Mouse (Mus musculus) megakaryocyte, embryonic 14.5 days (primary cell): Measurements from ENCODE around the gene Npcd. TPM values are rescaled to one million over a fixed set of nuclear protein-coding genes. Genes with fewer than 3 reads are reported as not detected.

Experiments
- H3K27me3 ChIP-seq: replicated peaks from 2 replicates; pipeline ENCODE3; 2012; ENCODE audit warnings: inconsistent platforms
- H3K36me3 ChIP-seq: replicated peaks from 2 replicates; pipeline ENCODE3; 2012; ENCODE audit warnings: low read length, inconsistent platforms, mixed read lengths
- H3K4me1 ChIP-seq: 2 replicates; pipeline ENCODE4 v1.6.1; 2012; ENCODE audit warnings: inconsistent platforms
- H3K4me3 ChIP-seq: replicated peaks from 2 replicates; pipeline ENCODE3; 2012; ENCODE audit warnings: moderate library complexity, mild to moderate bottlenecking, inconsistent platforms
- H3K9me3 ChIP-seq: 2 replicates; pipeline ENCODE4 v1.6.1; 2012; ENCODE audit warnings: inconsistent platforms
- FLI1 ChIP-seq: IDR thresholded peaks from 2 replicates; pipeline ENCODE4 v1.6.1; 2012; ENCODE audit warnings: low read length, inconsistent platforms, mixed read lengths
- GATA1 ChIP-seq: IDR thresholded peaks from 3 replicates; pipeline ENCODE4 v1.6.1; 2012; ENCODE audit warnings: mixed read lengths, low read length, inconsistent platforms, borderline replicate concordance
- polyA plus RNA-seq: library from polyadenylated mRNA; stranded (reverse); fragments of >175 nt; gene quantifications from 2 replicates; pipeline ENCODE4 v1.2.3, GENCODE M21; 2012; ENCODE audit warnings: low replicate concordance; ENCODE audit not compliant: insufficient read depth

Npcd gene
- polyA plus RNA-seq, 1 experiment: 0.09 TPM

- H3K4me3 ChIP-seq: no peak overlapping the region
- peaks cover 8% of the 10 kb centered on the region; the same call in 1 of the 2 replicates for H3K4me1 ChIP-seq
- peaks cover 91% of the 10 kb centered on the region for H3K27me3 ChIP-seq
- TF ChIP-seq GATA1: no peak
- TF ChIP-seq FLI1: no peak
- H3K9me3 ChIP-seq: no peaks in the 10 kb centered on the region
- no peaks in the 10 kb centered on the region for H3K36me3 ChIP-seq
Measured at GRCm38 (mm10) chr15:79796256-79796655, 37.8 kb downstream of the Npcd start.

GRCm38 (mm10) chr15:79794173-79794572 lies 39.9 kb downstream of the Npcd start:
- peaks cover 8% of the 10 kb centered on the region; the same call in 1 of the 2 replicates for H3K4me1 ChIP-seq
- H3K9me3 ChIP-seq: no peaks in the 10 kb centered on the region
- H3K36me3 ChIP-seq: no peaks in the 10 kb centered on the region
- TF ChIP-seq FLI1 (no peak), GATA1 (no peak)
- peaks cover 96% of the 10 kb centered on the region for H3K27me3 ChIP-seq
- H3K4me3 ChIP-seq: no peak overlapping the region

- no peak for TF ChIP-seq GATA1
- no peak for TF ChIP-seq FLI1
- peak overlapping the region; percentile 13 for H3K4me3 ChIP-seq
Measured at GRCm38 (mm10) chr15:79793076-79793475, 41.0 kb downstream of the Npcd start.

GRCm38 (mm10) chr15:79792455-79792854 lies 41.6 kb downstream of the Npcd start:
- no peaks in the 10 kb centered on the region for H3K9me3 ChIP-seq
- H3K36me3 ChIP-seq: no peaks in the 10 kb centered on the region
- peak overlapping the region; percentile 21 for H3K4me3 ChIP-seq
- peaks cover 96% of the 10 kb centered on the region for H3K27me3 ChIP-seq
- no peak for TF ChIP-seq GATA1
- no peak for TF ChIP-seq FLI1
- peaks cover 8% of the 10 kb centered on the region; the same call in 1 of the 2 replicates for H3K4me1 ChIP-seq

More at GRCm38 (mm10) chr15:79793076-79793475, 41.0 kb downstream of the Npcd start:
- Histone ChIP-seq H3K9me3 (no peaks in the 10 kb centered on the region), H3K27me3 (peaks cover 96% of the 10 kb centered on the region), H3K4me1 (peaks cover 8% of the 10 kb centered on the region; the same call in 1 of the 2 replicates), H3K36me3 (no peaks in the 10 kb centered on the region)

GRCm38 (mm10) chr15:79791502-79791901 lies 42.5 kb downstream of the Npcd start:
- Histone ChIP-seq H3K9me3 (no peaks in the 10 kb centered on the region), H3K36me3 (no peaks in the 10 kb centered on the region), H3K27me3 (peaks cover 97% of the 10 kb centered on the region), H3K4me3 (no peak overlapping the region), H3K4me1 (peaks cover 8% of the 10 kb centered on the region; the same call in 1 of the 2 replicates)
- TF ChIP-seq FLI1: no peak
- no peak for TF ChIP-seq GATA1

- TF ChIP-seq FLI1 (no peak), GATA1 (no peak)
- Histone ChIP-seq H3K4me3 (no peak overlapping the region), H3K36me3 (no peaks in the 10 kb centered on the region), H3K9me3 (no peaks in the 10 kb centered on the region), H3K27me3 (peaks cover 96% of the 10 kb centered on the region), H3K4me1 (peaks cover 14% of the 10 kb centered on the region)
Measured at GRCm38 (mm10) chr15:79790905-79791304, 43.1 kb downstream of the Npcd start.

- TF ChIP-seq FLI1 (no peak), GATA1 (no peak)
- H3K9me3 ChIP-seq: no peaks in the 10 kb centered on the region
- no peak overlapping the region for H3K4me3 ChIP-seq
- peaks cover 95% of the 10 kb centered on the region for H3K27me3 ChIP-seq
- peaks cover 22% of the 10 kb centered on the region for H3K4me1 ChIP-seq
- no peaks in the 10 kb centered on the region for H3K36me3 ChIP-seq
Measured at GRCm38 (mm10) chr15:79790111-79790510, 43.9 kb downstream of the Npcd start.

GRCm38 (mm10) chr15:79787815-79788214 lies 46.2 kb downstream of the Npcd start:
- no peak overlapping the region for H3K4me3 ChIP-seq
- H3K9me3 ChIP-seq: no peaks in the 10 kb centered on the region
- TF ChIP-seq GATA1 (no peak), FLI1 (no peak)
- H3K27me3 ChIP-seq: peaks cover 83% of the 10 kb centered on the region
- H3K4me1 ChIP-seq: peaks cover 21% of the 10 kb centered on the region
- H3K36me3 ChIP-seq: no peaks in the 10 kb centered on the region

- H3K27me3 ChIP-seq: peaks cover 68% of the 10 kb centered on the region
- H3K9me3 ChIP-seq: peaks cover 3% of the 10 kb centered on the region; the same call in 1 of the 2 replicates
- peaks cover 17% of the 10 kb centered on the region for H3K4me1 ChIP-seq
- H3K4me3 ChIP-seq: no peak overlapping the region
- H3K36me3 ChIP-seq: no peaks in the 10 kb centered on the region
- no peak for TF ChIP-seq FLI1
- TF ChIP-seq GATA1: no peak
Measured at GRCm38 (mm10) chr15:79785056-79785455, 49.0 kb downstream of the Npcd start.

- peaks cover 10% of the 10 kb centered on the region for H3K9me3 ChIP-seq
- peaks cover 18% of the 10 kb centered on the region for H3K27me3 ChIP-seq
- TF ChIP-seq FLI1 (no peak), GATA1 (no peak)
- H3K36me3 ChIP-seq: no peaks in the 10 kb centered on the region
- H3K4me3 ChIP-seq: no peak within 1 kb of the TSS
- peaks cover 43% of the 10 kb centered on the region for H3K4me1 ChIP-seq
Measured at GRCm38 (mm10) chr15:79777749-79778148, 56.3 kb downstream of the Npcd start, which contains the start of gene Dnal4. TSS of gene Dnal4 (minus strand) at chr15:79777849.
